Mouse (Mus musculus): ENCODE measurements around the gene Ddx1. TPM values are rescaled to one million over a fixed set of nuclear protein-coding genes. Genes with fewer than 3 reads are reported as not detected.
"Not testable (repeated sequence)": the region's sequence is repeated elsewhere in the genome, so short reads cannot be mapped to it uniquely, and the experiment has no call there.

Ddx1 gene
- polyA plus RNA-seq, 1 experiment, result 7.8 TPM

- Histone ChIP-seq H3K4me3 (replicated peaks; ENCODE audit: extremely low read depth, low read depth, low read length) (no peak overlapping the region), H3K4me1 (ENCODE audit: control insufficient read depth, insufficient read depth, low read length) (peaks cover 4% of the 10 kb centered on the region)
- TF ChIP-seq CTCF (IDR thresholded peaks at IDR 0.05; ENCODE audit: insufficient read depth, low read length), result no peak
- no peak for TF ChIP-seq POLR2A (IDR thresholded peaks at IDR 0.05; ENCODE audit: borderline replicate concordance, extremely low read depth, low read depth, low read length)
- WGBS, result 67% methylated on average over 4 of the region's 4 CpGs
- no peak for DNase-seq
These were observed 62.8 kb downstream of the Ddx1 start for GRCm38 (mm10) chr12:13186209-13186608.

GRCm38 (mm10) chr12:13184873-13185361 is 64.1 kb downstream of the Ddx1 start:
- TF ChIP-seq POLR2A (IDR thresholded peaks at IDR 0.05; ENCODE audit: borderline replicate concordance, extremely low read depth, low read depth, low read length), result no peak
- no peak for TF ChIP-seq CTCF (IDR thresholded peaks at IDR 0.05; ENCODE audit: insufficient read depth, low read length)
- DNase-seq, result no peak
- Histone ChIP-seq H3K4me1 (ENCODE audit: control insufficient read depth, insufficient read depth, low read length) (peaks cover 4% of the 10 kb centered on the region), H3K4me3 (replicated peaks; ENCODE audit: extremely low read depth, low read depth, low read length) (no peak overlapping the region)
- 64% methylated on average over 11 of the region's 11 CpGs for WGBS

DNA sequence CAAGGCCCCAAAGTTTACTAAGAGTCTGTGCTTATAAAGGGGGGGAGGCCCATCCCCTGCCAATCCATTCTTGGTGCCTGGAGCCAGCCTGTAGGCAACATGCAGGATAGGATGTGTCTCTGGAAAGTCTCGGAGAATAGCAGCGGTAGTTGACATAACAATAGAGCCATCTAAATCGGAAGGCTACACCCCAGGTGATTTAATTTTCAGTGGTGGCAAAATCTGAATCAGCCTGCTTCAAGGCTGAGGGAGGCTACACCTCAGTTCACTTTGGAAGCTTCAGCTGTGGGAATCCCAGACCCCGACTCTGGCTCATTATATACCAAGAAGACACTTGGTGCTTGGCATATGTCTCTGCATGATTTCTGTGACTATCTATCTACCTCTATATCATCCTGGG is 64.9 kb downstream of the Ddx1 start:
- H3K4me1 ChIP-seq (ENCODE audit: control insufficient read depth, insufficient read depth, low read length); DNase-seq; H3K4me3 ChIP-seq (replicated peaks; ENCODE audit: extremely low read depth, low read depth, low read length): not testable (repeated sequence)
- 68% methylated on average over 4 of the region's 4 CpGs for WGBS

- Histone ChIP-seq H3K4me3 (replicated peaks; ENCODE audit: extremely low read depth, low read depth, low read length) (no peak overlapping the region), H3K4me1 (ENCODE audit: control insufficient read depth, insufficient read depth, low read length) (peaks cover 4% of the 10 kb centered on the region)
- 65% methylated on average over 8 of the region's 8 CpGs for whole genome bisulfite sequencing
- TF ChIP-seq CTCF (IDR thresholded peaks at IDR 0.05; ENCODE audit: insufficient read depth, low read length), result no peak
- TF ChIP-seq POLR2A (IDR thresholded peaks at IDR 0.05; ENCODE audit: borderline replicate concordance, extremely low read depth, low read depth, low read length), result no peak
- DNase-seq, result no peak
These were observed 66.8 kb downstream of the Ddx1 start for GRCm38 (mm10) chr12:13182220-13182619.

DNA sequence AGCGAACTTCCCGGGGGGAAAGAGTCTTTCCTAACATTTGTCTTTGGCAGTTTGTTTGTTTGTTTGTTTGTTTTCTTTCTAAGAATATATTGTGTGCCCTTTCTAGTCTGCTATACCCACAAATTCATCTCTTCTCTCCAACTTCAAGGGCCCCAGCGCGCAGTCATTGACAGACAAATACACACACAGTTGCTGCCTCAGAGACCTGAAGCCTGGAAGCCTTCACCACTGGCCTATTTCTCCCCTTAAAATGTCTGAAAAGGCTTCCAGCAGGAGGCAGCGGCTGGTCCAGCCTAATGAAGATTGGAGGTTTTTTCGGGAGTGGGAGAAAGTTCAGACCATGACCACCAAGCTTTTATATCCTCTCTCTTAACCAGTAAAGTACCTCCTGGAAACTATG is 67.3 kb downstream of the Ddx1 start:
- no peak for TF ChIP-seq POLR2A (IDR thresholded peaks at IDR 0.05; ENCODE audit: borderline replicate concordance, extremely low read depth, low read depth, low read length)
- no peak for TF ChIP-seq CTCF (IDR thresholded peaks at IDR 0.05; ENCODE audit: insufficient read depth, low read length)

GRCm38 (mm10) chr12:13180715-13181335 is 68.2 kb downstream of the Ddx1 start:
- DNase-seq, result no peak
- 30% methylated on average over 9 of the region's 9 CpGs for WGBS

More for the DNA sequence above, 67.3 kb downstream of the Ddx1 start:
- WGBS, result 86% methylated on average over 6 of the region's 6 CpGs
- Histone ChIP-seq H3K4me3 (replicated peaks; ENCODE audit: extremely low read depth, low read depth, low read length) (no peak overlapping the region), H3K4me1 (ENCODE audit: control insufficient read depth, insufficient read depth, low read length) (peaks cover 4% of the 10 kb centered on the region)
- no peak for DNase-seq

GRCm38 (mm10) chr12:13180332-13180714 is 68.7 kb downstream of the Ddx1 start:
- Histone ChIP-seq H3K4me3 (replicated peaks; ENCODE audit: extremely low read depth, low read depth, low read length) (no peak overlapping the region), H3K4me1 (ENCODE audit: control insufficient read depth, insufficient read depth, low read length) (peaks cover 4% of the 10 kb centered on the region)
- TF ChIP-seq CTCF (IDR thresholded peaks at IDR 0.05; ENCODE audit: insufficient read depth, low read length), result no peak
- no peak for TF ChIP-seq POLR2A (IDR thresholded peaks at IDR 0.05; ENCODE audit: borderline replicate concordance, extremely low read depth, low read depth, low read length)
- no peak for DNase-seq

More at GRCm38 (mm10) chr12:13180715-13181335, 68.2 kb downstream of the Ddx1 start:
- peaks cover 4% of the 10 kb centered on the region for H3K4me1 ChIP-seq (ENCODE audit: control insufficient read depth, insufficient read depth, low read length)
- no peak overlapping the region for H3K4me3 ChIP-seq (replicated peaks; ENCODE audit: extremely low read depth, low read depth, low read length)
- TF ChIP-seq POLR2A (IDR thresholded peaks at IDR 0.05; ENCODE audit: borderline replicate concordance, extremely low read depth, low read depth, low read length), result no peak
- TF ChIP-seq CTCF (IDR thresholded peaks at IDR 0.05; ENCODE audit: insufficient read depth, low read length), result no peak

GRCm38 (mm10) chr12:13177606-13178005 is 71.4 kb downstream of the Ddx1 start:
- WGBS, result 27% methylated on average over 6 of the region's 6 CpGs
- H3K4me3 ChIP-seq (replicated peaks; ENCODE audit: extremely low read depth, low read depth, low read length), result no peak overlapping the region
- DNase-seq, result no peak
- TF ChIP-seq POLR2A (IDR thresholded peaks at IDR 0.05; ENCODE audit: borderline replicate concordance, extremely low read depth, low read depth, low read length), result no peak
- TF ChIP-seq CTCF (IDR thresholded peaks at IDR 0.05; ENCODE audit: insufficient read depth, low read length), result no peak
- no peaks in the 10 kb centered on the region for H3K4me1 ChIP-seq (ENCODE audit: control insufficient read depth, insufficient read depth, low read length)

DNA sequence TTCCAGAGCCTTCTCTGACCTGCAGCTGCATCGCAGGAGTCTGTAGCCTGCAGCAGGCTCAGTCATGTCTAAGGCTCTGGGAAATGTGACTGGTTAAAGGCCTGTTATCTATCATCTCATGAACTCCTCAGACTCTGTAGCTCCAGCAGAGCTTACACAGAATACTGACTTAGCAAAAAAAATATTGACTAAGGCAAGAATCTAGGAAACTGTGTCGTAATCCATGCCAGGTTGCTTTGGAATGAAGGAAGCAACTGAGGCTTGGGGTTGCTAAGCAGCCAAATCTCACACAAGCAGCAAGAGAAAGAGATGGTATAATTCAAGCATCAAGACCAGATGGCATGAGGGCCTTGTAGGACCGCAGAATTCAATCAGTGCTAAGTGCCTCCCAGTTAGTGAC is 72.1 kb downstream of the Ddx1 start:
- Histone ChIP-seq H3K4me3 (replicated peaks; ENCODE audit: extremely low read depth, low read depth, low read length) (no peak overlapping the region), H3K4me1 (ENCODE audit: control insufficient read depth, insufficient read depth, low read length) (no peaks in the 10 kb centered on the region)
- TF ChIP-seq CTCF (IDR thresholded peaks at IDR 0.05; ENCODE audit: insufficient read depth, low read length) (no peak), POLR2A (IDR thresholded peaks at IDR 0.05; ENCODE audit: borderline replicate concordance, extremely low read depth, low read depth, low read length) (no peak)
- DNase-seq, result no peak
- WGBS, result 74% methylated on average over 3 of the region's 3 CpGs

GRCm38 (mm10) chr12:13176136-13176535 is 72.9 kb downstream of the Ddx1 start:
- no peak for DNase-seq
- Histone ChIP-seq H3K4me1 (ENCODE audit: control insufficient read depth, insufficient read depth, low read length) (no peaks in the 10 kb centered on the region), H3K4me3 (replicated peaks; ENCODE audit: extremely low read depth, low read depth, low read length) (no peak overlapping the region)
- TF ChIP-seq CTCF (IDR thresholded peaks at IDR 0.05; ENCODE audit: insufficient read depth, low read length), result no peak
- no peak for TF ChIP-seq POLR2A (IDR thresholded peaks at IDR 0.05; ENCODE audit: borderline replicate concordance, extremely low read depth, low read depth, low read length)
- 62% methylated on average over 2 of the region's 2 CpGs for WGBS

All from lung, adult 2 months (tissue).